Mouse (Mus musculus) forebrain, embryonic 16.5 days (tissue): ENCODE data around the gene Trp53i11. TPM values are rescaled to one million over a fixed set of nuclear protein-coding genes. Genes with fewer than 3 reads are reported as not detected.

Source experiments
- ATAC-seq: fragments of 200-750 bp; cut with Nextera tagmentation; 2 replicates; pipeline ENCODE4 v1.8.0; 2017; ENCODE audit warnings: mild to moderate bottlenecking, moderate library complexity
- H3K27ac ChIP-seq: fragments of 300-500 bp; sonication (generic); 2 replicates; pipeline ENCODE4 v1.5.1; 2014; ENCODE audit warnings: low read length, control low read depth
- H3K27me3 ChIP-seq: fragments of 300-500 bp; sonication (generic); replicated peaks from 2 replicates; pipeline ENCODE4 v1.6.1; 2014; ENCODE audit warnings: low read length; ENCODE audit not compliant: control insufficient read depth, insufficient read depth
- H3K36me3 ChIP-seq: fragments of 300-500 bp; sonication (generic); 2 replicates; pipeline ENCODE4 v1.6.1; 2014; ENCODE audit not compliant: control insufficient read depth, insufficient read depth
- H3K4me1 ChIP-seq: fragments of 300-500 bp; sonication (generic); replicated peaks from 2 replicates; pipeline ENCODE4 v1.6.1; 2014; ENCODE audit warnings: low read length; ENCODE audit not compliant: control insufficient read depth, insufficient read depth
- H3K4me2 ChIP-seq: fragments of 300-500 bp; sonication (generic); 2 replicates; pipeline ENCODE4 v1.6.1; 2014; ENCODE audit warnings: mild to moderate bottlenecking, low read length, control low read depth
- H3K4me3 ChIP-seq: fragments of 300-500 bp; sonication (generic); replicated peaks from 2 replicates; pipeline ENCODE4 v1.5.1; 2014; ENCODE audit warnings: mild to moderate bottlenecking, low read length, control low read depth
- H3K9ac ChIP-seq: fragments of 300-500 bp; sonication (generic); replicated peaks from 2 replicates; pipeline ENCODE4 v1.6.1; 2014; ENCODE audit warnings: low read depth, low read length, control low read depth
- H3K9me3 ChIP-seq: fragments of 300-500 bp; sonication (generic); 2 replicates; pipeline ENCODE4 v1.6.1; 2016; ENCODE audit warnings: low read length; ENCODE audit not compliant: control insufficient read depth
- WGBS: fragments of 180-500 bp; shearing (Covaris S2); extraction: QIAGEN DNeasy Blood & Tissue Kit; methylation state at CpG from one replicate; pipeline ENCODE4 v1.1.7; 2014; 5-methylcytosine and 5-hydroxymethylcytosine counted together
- polyA plus RNA-seq: library from polyadenylated mRNA; unstranded; fragments of >200 nt; fragmentation: Nextera tagmentation; extraction: Ambion mirVana; gene quantifications from 2 replicates; pipeline ENCODE4 v1.2.1, GENCODE M21; 2015

Trp53i11 gene
- polyA plus RNA-seq, 1 experiment from 2014 or later, result 110 TPM

DNA sequence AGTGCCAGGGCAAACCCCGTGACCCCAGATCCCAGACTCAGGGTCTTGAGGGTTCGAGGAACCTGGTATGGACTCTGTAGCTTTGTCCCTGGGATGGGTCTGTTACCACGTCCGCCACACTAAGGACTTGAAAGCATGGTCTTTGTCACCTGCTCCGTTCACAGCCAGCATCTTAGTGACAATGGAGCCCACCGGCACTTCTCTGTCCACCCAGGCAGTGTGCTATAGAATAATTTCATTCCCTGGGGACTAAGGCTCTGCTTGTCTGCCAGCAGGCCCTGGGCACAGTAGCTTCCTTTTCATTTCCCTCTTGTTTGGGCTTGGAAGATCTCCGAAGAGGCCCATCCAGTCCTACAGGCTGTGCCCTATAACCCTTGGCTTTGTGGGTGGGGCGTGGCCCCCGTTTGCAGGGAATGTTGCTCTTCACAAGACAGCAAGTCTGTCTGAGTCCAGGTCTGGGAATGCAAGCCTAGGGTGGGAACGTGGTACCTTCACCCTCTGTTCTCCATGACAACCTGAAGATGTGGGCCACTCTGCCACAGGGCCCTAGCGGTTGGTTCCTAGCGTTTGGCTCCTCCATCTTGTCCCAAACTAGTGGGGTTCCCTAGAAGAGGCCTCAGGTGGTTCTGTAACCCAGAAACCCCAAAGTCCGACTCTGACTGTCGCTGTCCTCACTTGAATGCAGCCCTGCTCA is 4.3 kb downstream of the Trp53i11 start:
- peak overlapping the region; percentile 26 for H3K4me2 ChIP-seq
- 69% methylated on average over 14 of the region's 14 CpGs for WGBS
- no peak overlapping the region for H3K27ac ChIP-seq
- peaks cover 59% of the 10 kb centered on the region for H3K4me1 ChIP-seq
- ATAC-seq, result no peak
- H3K27me3 ChIP-seq, result no peaks in the 10 kb centered on the region
- H3K4me3 ChIP-seq, result no peak overlapping the region
- no peaks in the 10 kb centered on the region for H3K9me3 ChIP-seq
- no peaks in the 10 kb centered on the region for H3K36me3 ChIP-seq
- H3K9ac ChIP-seq, result peak overlapping the region; percentile 42

DNA sequence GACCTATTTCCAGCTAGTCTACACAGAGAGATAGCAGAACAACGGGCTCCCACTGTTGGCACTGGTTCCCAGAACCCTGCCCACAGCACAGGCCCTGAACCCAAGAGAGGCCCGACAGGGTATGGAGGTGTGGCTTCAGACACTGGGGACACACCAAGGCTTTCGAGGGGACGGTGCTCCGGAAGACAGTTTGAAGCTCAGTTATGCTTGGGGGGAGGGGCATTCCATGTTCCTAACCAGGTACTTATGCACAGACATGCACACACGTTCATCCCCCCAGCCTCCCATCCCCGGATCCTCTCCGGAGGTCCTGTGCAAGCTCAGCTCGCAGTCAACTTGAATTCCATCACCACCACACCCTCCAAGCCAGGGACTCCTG is 4.8 kb downstream of the Trp53i11 start:
- 47% methylated on average over 9 of the region's 9 CpGs for WGBS
- ATAC-seq, result no peak
- Histone ChIP-seq H3K36me3 (no peaks in the 10 kb centered on the region), H3K27me3 (no peaks in the 10 kb centered on the region), H3K4me1 (peaks cover 53% of the 10 kb centered on the region), H3K27ac (no peak overlapping the region), H3K9ac (0 out of 2 replicates have a peak overlapping the region, but pooled peaks have one; percentile 12), H3K4me2 (0 out of 2 replicates have a peak overlapping the region, but pooled peaks have one; percentile 7), H3K9me3 (no peaks in the 10 kb centered on the region), H3K4me3 (no peak overlapping the region)

DNA sequence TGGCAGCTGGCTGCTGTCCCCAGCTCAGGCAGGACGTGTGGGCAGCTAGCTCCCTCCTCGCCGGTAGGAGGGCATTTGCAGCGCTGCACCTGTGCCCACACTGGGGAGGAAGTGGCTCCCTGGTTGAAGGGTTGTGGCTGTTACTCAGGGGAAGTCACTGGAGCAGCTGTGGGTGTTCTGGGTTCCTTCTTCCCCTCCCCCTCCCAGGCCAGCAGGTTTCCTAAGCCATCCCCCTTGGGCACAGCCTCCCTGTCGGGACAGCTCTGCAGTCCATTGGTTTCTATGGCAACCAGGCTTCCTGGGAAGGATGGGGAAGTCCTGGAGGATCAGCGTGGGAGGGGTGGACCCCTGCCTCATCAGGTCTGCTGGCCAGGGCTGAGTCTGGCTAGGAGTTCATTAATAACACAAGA is 5.3 kb downstream of the Trp53i11 start:
- H3K27ac ChIP-seq, result no peak overlapping the region
- no peak for ATAC-seq
- 1% methylated on average over 6 of the region's 6 CpGs for WGBS
- peak overlapping the region; percentile 7; the same call in 1 of the 2 replicates for H3K4me2 ChIP-seq
- H3K9ac ChIP-seq, result peak overlapping the region; percentile 8; the same call in 1 of the 2 replicates
- H3K4me1 ChIP-seq, result peaks cover 52% of the 10 kb centered on the region
- no peak overlapping the region for H3K4me3 ChIP-seq
- H3K27me3 ChIP-seq, result no peaks in the 10 kb centered on the region
- no peaks in the 10 kb centered on the region for H3K36me3 ChIP-seq
- no peaks in the 10 kb centered on the region for H3K9me3 ChIP-seq

DNA sequence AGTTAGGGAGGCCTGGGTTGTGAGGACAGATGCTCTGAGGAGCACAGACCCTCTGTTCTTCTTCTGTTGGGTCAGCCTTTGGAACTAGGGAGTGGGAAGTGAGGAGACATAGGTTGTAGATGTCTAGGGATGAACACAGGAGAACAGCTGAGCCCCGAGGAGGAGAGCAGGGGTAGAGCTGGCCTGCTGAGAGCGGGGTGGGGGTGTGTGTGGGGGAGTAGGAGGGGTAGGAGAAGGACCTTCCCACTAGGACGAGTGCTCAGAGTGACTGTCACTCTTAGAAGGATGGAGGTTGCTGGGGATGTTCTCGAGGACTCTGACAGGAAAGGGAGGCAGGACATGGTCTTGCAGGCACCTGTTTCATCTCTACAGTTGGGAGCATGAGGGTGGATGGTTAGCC is 6.5 kb downstream of the Trp53i11 start:
- Histone ChIP-seq H3K4me3 (no peak overlapping the region), H3K36me3 (no peaks in the 10 kb centered on the region), H3K27me3 (no peaks in the 10 kb centered on the region), H3K9ac (no peak overlapping the region), H3K4me2 (no peak overlapping the region), H3K27ac (no peak overlapping the region), H3K4me1 (peaks cover 50% of the 10 kb centered on the region), H3K9me3 (no peaks in the 10 kb centered on the region)
- 70% methylated on average over 4 of the region's 4 CpGs for WGBS
- no peak for ATAC-seq

DNA sequence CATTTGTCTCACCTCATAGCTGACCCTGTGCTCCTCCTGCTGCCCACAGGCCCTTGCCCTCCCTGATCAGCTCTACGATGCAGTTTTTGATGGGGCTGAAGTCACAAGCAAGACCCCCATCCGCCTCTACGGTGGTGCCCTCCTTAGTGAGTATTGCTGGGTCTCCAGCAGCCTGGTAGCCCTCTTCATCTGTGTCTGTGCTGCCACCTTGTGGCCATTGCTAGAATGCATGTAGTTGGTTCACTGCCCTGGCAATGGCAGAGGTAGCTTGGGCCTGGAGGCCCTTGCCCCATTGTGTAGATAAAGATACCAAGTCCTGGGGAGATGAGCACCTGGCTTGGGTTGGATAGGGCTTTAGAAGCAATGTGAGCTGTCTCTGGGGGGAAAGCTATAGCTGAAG is 11.5 kb downstream of the Trp53i11 start:
- peaks cover 11% of the 10 kb centered on the region for H3K4me1 ChIP-seq
- WGBS, result 21% methylated on average over 3 of the region's 3 CpGs
- H3K4me3 ChIP-seq, result no peak overlapping the region
- peak; percentile 57 for ATAC-seq
- no peaks in the 10 kb centered on the region for H3K27me3 ChIP-seq
- no peak overlapping the region for H3K4me2 ChIP-seq
- H3K9me3 ChIP-seq, result no peaks in the 10 kb centered on the region
- peaks cover 5% of the 10 kb centered on the region for H3K36me3 ChIP-seq
- H3K9ac ChIP-seq, result no peak overlapping the region
- H3K27ac ChIP-seq, result no peak overlapping the region

DNA sequence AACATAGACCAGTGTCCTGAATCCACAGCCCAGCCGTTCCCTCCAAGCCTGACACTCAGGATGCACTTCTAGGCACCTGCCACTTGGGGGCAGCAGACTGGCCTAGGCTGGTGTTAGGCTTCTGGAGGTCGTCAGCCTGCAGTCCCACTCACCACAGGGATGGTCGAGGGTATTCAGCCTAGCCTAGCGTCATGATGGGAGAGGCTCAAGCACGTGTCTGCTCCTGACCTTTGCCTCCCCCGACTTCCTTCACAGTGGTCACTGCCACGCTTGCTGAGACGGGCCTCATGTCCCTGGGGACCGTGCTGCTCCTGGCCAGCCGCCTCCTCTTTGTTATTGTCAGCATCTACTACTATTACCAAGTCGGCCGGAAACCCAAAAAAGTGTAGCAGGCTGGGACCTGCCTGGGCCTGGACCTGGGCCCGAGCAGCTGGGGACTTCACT is 12.2 kb downstream of the Trp53i11 start:
- Histone ChIP-seq H3K36me3 (peaks cover 5% of the 10 kb centered on the region), H3K27ac (no peak overlapping the region), H3K4me2 (no peak overlapping the region), H3K9ac (no peak overlapping the region), H3K27me3 (no peaks in the 10 kb centered on the region), H3K9me3 (no peaks in the 10 kb centered on the region), H3K4me3 (no peak overlapping the region), H3K4me1 (peaks cover 11% of the 10 kb centered on the region)
- WGBS, result 46% methylated on average over 13 of the region's 13 CpGs
- no peak; the same call in 1 of the 2 replicates for ATAC-seq

DNA sequence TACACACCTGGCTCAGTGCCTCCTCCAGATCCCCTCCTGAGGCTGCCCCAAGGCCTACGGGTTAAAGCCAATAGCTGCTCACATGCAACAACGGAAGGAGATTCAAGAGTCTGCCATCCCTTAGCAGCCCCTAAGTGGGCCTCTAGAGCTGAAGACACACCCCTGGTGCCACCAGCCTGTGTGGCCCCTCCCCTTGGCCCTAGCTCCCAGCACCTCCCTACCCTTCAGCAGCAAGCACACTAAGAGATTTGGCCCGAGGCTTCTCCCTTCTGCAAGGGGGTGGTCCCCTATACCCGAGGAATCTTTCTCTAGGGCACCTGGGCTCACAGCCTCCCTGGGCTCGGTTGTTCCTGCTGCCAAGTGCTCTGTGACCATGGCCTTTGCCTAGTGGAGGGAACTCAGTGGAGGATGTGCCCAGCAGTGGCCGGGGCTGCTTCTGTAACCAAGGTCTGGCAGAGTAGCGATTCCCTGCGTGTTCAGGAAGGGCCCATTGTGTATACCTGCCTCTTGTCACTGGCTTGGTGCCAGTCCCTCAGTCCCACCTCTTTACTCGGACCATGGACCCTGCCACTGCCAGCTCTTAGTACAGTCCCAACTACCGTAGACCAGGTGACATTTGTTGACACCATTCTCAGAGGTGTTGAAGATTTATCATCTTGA is 13.5 kb downstream of the Trp53i11 start:
- H3K4me1 ChIP-seq, result peaks cover 11% of the 10 kb centered on the region; the same call in 1 of the 2 replicates
- no peaks in the 10 kb centered on the region for H3K9me3 ChIP-seq
- no peak overlapping the region for H3K4me3 ChIP-seq
- no peak overlapping the region for H3K27ac ChIP-seq
- WGBS, result 49% methylated on average over 10 of the region's 10 CpGs
- H3K9ac ChIP-seq, result no peak overlapping the region
- no peaks in the 10 kb centered on the region for H3K27me3 ChIP-seq
- H3K36me3 ChIP-seq, result peaks cover 5% of the 10 kb centered on the region
- no peak overlapping the region for H3K4me2 ChIP-seq
- no peak for ATAC-seq

DNA sequence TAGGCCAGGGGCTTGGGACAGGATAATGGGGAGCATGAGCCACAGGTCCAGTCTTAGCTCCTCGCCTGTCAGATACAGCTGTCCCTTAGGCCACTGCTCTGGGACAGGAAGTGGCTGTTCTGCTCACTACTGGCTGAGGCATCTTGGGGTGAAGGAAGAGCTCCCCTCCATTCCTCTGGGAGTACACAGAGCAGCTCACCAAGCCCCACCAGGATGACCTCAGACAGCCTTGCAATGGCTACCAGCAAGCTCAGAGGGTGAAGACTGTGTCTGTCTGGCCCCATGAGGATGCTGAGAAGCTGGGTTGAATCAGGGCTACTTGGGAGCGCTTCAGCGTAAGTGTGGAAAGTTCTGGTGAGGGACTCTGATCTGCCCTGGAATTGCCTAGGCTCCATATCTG is 14.6 kb downstream of the Trp53i11 start:
- 89% methylated on average over 3 of the region's 3 CpGs for WGBS
- peaks cover 11% of the 10 kb centered on the region; the same call in 1 of the 2 replicates for H3K4me1 ChIP-seq

DNA sequence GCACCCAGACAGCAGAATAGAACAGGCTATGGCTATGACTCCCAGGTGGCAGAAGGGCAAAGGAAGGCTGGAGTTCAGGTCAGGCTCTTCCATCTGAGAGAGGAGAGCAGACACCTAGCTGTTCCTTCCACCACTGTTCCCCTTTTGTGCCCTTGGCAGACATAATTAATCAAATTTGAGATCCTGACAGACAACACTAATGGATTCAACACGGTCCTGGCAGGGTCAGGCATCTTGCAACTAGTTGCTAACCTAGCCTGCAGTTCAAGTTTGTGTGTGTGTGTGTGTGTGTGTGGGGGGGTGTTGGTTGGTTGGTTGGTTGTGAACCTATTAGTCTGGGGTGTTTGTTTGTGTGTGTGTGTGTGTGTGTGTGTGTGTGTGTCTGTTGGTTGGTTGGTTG is 15.4 kb downstream of the Trp53i11 start:
- Histone ChIP-seq H3K27me3 (no peaks in the 10 kb centered on the region), H3K4me3 (no peak overlapping the region), H3K27ac (no peak overlapping the region), H3K4me1 (peaks cover 11% of the 10 kb centered on the region; the same call in 1 of the 2 replicates), H3K36me3 (peaks cover 5% of the 10 kb centered on the region), H3K9me3 (no peaks in the 10 kb centered on the region), H3K4me2 (no peak overlapping the region), H3K9ac (no peak overlapping the region)
- no peak for ATAC-seq
- WGBS, result 62% methylated on average over 1 of the region's 1 CpGs

More for the DNA sequence above, 14.6 kb downstream of the Trp53i11 start:
- Histone ChIP-seq H3K27me3 (no peaks in the 10 kb centered on the region), H3K9ac (no peak overlapping the region), H3K27ac (no peak overlapping the region), H3K36me3 (peaks cover 5% of the 10 kb centered on the region), H3K4me2 (no peak overlapping the region), H3K4me3 (no peak overlapping the region), H3K9me3 (no peaks in the 10 kb centered on the region)
- ATAC-seq, result no peak
